In genomic region chr2:118160991-118161390, GRCm38 (mm10) we compare ENCODE assay signal across 14 mouse cellular contexts. TPM values are rescaled to one million over a fixed set of nuclear protein-coding genes. Genes with fewer than 3 reads are reported as not detected.
A peak's percentile ranks its signal among the peaks of the same experiment; 100 is the strongest.
DNase-seq lines count a peak whose midpoint lies in the region; ATAC-seq lines count a peak whose summit lies in the region.
"Had no signal": no experiment of that assay in that cellular context is flagged by ENCODE, and none has a peak within 500 bp of the region (broad histone marks: within the 10 kb centered on the region; RNA-seq: fewer than 3 reads in every experiment).

No protein-coding gene starts in this region.

- H3K9me3 ChIP-seq in hindbrain, embryonic 10.5 days = no peaks in the 10 kb centered on the region
- no peaks in the 10 kb centered on the region for H3K9me3 ChIP-seq in hindbrain, embryonic 16.5 days (ENCODE audit: control insufficient read depth, low read length)
- H3K9me3 ChIP-seq in embryonic facial prominence, embryonic 10.5 days = no peaks in the 10 kb centered on the region
- H3K9me3 ChIP-seq in embryonic facial prominence, embryonic 14.5 days (ENCODE audit: control insufficient read depth, low read length) = no peaks in the 10 kb centered on the region
- no peaks in the 10 kb centered on the region for H3K9me3 ChIP-seq in limb, embryonic 10.5 days (replicated peaks)
- H3K9me3 ChIP-seq: heart, embryonic 15.5 days; hindbrain, embryonic 13.5 days had no signal

- DNase-seq in hindbrain, embryonic 10.5 days (ENCODE audit: low spot score) = no peak
- DNase-seq in embryonic facial prominence, embryonic 10.5 days (ENCODE audit: low spot score) = no peak
- peak; percentile 75 for DNase-seq in embryonic facial prominence, embryonic 14.5 days (ENCODE audit: low spot score)
- DNase-seq in limb, embryonic 10.5 days (ENCODE audit: low spot score) = no peak
- DNase-seq in spleen, postnatal 4 days (ENCODE audit: low spot score in 2 of 2) = no peak
- no peak for DNase-seq in yolk sac, embryonic 10.5 days (ENCODE audit: low spot score)
- DNase-seq: cerebellum, adult 9-11 months; kidney, adult 18-20 months; right cerebral cortex, adult 18-20 months had no signal

- H3K4me2 ChIP-seq in hindbrain, embryonic 16.5 days (ENCODE audit: low read length) = no peak overlapping the region
- H3K4me2 ChIP-seq in embryonic facial prominence, embryonic 14.5 days (ENCODE audit: low read depth, low read length) = no peak overlapping the region
- H3K4me2 ChIP-seq: heart, embryonic 15.5 days; hindbrain, embryonic 13.5 days; liver, embryonic 11.5 days had no signal

- H3K27me3 ChIP-seq in hindbrain, embryonic 10.5 days (ENCODE audit: insufficient read depth, poor library complexity, severe bottlenecking) = no peaks in the 10 kb centered on the region
- H3K27me3 ChIP-seq in hindbrain, embryonic 16.5 days (replicated peaks; ENCODE audit: control insufficient read depth, insufficient read depth, low read length) = no peaks in the 10 kb centered on the region
- no peaks in the 10 kb centered on the region for H3K27me3 ChIP-seq in embryonic facial prominence, embryonic 10.5 days (replicated peaks; ENCODE audit: low read depth, poor library complexity, severe bottlenecking)
- no peaks in the 10 kb centered on the region for H3K27me3 ChIP-seq in embryonic facial prominence, embryonic 14.5 days (replicated peaks; ENCODE audit: control insufficient read depth, insufficient read depth, low read length)
- no peaks in the 10 kb centered on the region for H3K27me3 ChIP-seq in limb, embryonic 10.5 days (ENCODE audit: low read depth, poor library complexity, severe bottlenecking)
- H3K27me3 ChIP-seq: heart, embryonic 15.5 days; hindbrain, embryonic 13.5 days had no signal

- H3K4me3 ChIP-seq in hindbrain, embryonic 10.5 days = no peak overlapping the region
- no peak overlapping the region for H3K4me3 ChIP-seq in hindbrain, embryonic 16.5 days (ENCODE audit: low read length)
- H3K4me3 ChIP-seq in embryonic facial prominence, embryonic 10.5 days = no peak overlapping the region
- no peak overlapping the region for H3K4me3 ChIP-seq in embryonic facial prominence, embryonic 14.5 days (ENCODE audit: low read depth, low read length)
- no peak overlapping the region for H3K4me3 ChIP-seq in limb, embryonic 10.5 days
- H3K4me3 ChIP-seq: erythroblast, embryonic 14.5 days; heart, embryonic 15.5 days; hindbrain, embryonic 13.5 days had no signal

- 68% methylated on average over 2 of the region's 2 CpGs for WGBS in hindbrain, embryonic 10.5 days
- WGBS in hindbrain, embryonic 16.5 days = 52% methylated on average over 2 of the region's 2 CpGs
- 67% methylated on average over 2 of the region's 2 CpGs for WGBS in embryonic facial prominence, embryonic 10.5 days
- 60% methylated on average over 2 of the region's 2 CpGs for WGBS in embryonic facial prominence, embryonic 14.5 days
- WGBS in limb, embryonic 10.5 days = 81% methylated on average over 2 of the region's 2 CpGs

- peaks cover 62% of the 10 kb centered on the region for H3K4me1 ChIP-seq in hindbrain, embryonic 10.5 days (replicated peaks)
- H3K4me1 ChIP-seq in hindbrain, embryonic 16.5 days (ENCODE audit: control insufficient read depth, insufficient read depth, low read depth, low read length) = no peaks in the 10 kb centered on the region
- H3K4me1 ChIP-seq in embryonic facial prominence, embryonic 10.5 days = peaks cover 63% of the 10 kb centered on the region
- peaks cover 35% of the 10 kb centered on the region for H3K4me1 ChIP-seq in embryonic facial prominence, embryonic 14.5 days (ENCODE audit: control insufficient read depth, insufficient read depth, low read length)
- peaks cover 58% of the 10 kb centered on the region for H3K4me1 ChIP-seq in limb, embryonic 10.5 days

- H3K36me3 ChIP-seq in hindbrain, embryonic 10.5 days = no peaks in the 10 kb centered on the region
- H3K36me3 ChIP-seq in hindbrain, embryonic 16.5 days (ENCODE audit: control insufficient read depth, insufficient read depth, low read length) = no peaks in the 10 kb centered on the region
- no peaks in the 10 kb centered on the region for H3K36me3 ChIP-seq in embryonic facial prominence, embryonic 10.5 days (replicated peaks)
- no peaks in the 10 kb centered on the region for H3K36me3 ChIP-seq in embryonic facial prominence, embryonic 14.5 days (ENCODE audit: control insufficient read depth, insufficient read depth, low read length)
- H3K36me3 ChIP-seq in limb, embryonic 10.5 days = no peaks in the 10 kb centered on the region
- H3K36me3 ChIP-seq: heart, embryonic 15.5 days; hindbrain, embryonic 13.5 days had no signal

- H3K9ac ChIP-seq in hindbrain, embryonic 16.5 days (ENCODE audit: low read depth, low read length) = no peak overlapping the region
- H3K9ac ChIP-seq in embryonic facial prominence, embryonic 14.5 days (ENCODE audit: low read depth, low read length) = no peak overlapping the region
- H3K9ac ChIP-seq: heart, embryonic 15.5 days; hindbrain, embryonic 13.5 days had no signal

- no peak for ATAC-seq in hindbrain, embryonic 16.5 days
- ATAC-seq in embryonic facial prominence, embryonic 14.5 days (ENCODE audit: low read depth) = no peak

- peak overlapping the region; percentile 84 for H3K27ac ChIP-seq in hindbrain, embryonic 10.5 days
- no peak overlapping the region for H3K27ac ChIP-seq in hindbrain, embryonic 16.5 days (ENCODE audit: low read depth, low read length)
- H3K27ac ChIP-seq in embryonic facial prominence, embryonic 10.5 days (replicated peaks) = peak overlapping the region; percentile 69
- peak overlapping the region; percentile 67 for H3K27ac ChIP-seq in embryonic facial prominence, embryonic 14.5 days (replicated peaks; ENCODE audit: low read depth, low read length)
- H3K27ac ChIP-seq in limb, embryonic 10.5 days = peak overlapping the region; percentile 50; the same call in 1 of the 2 replicates
- H3K27ac ChIP-seq: heart, embryonic 15.5 days had no signal

RNA-seq across cellular contexts. Expression of gene Thbs1, which starts 49.3 kb away (rescaled TPM):
- 27.3 and 33.8 TPM in 2 replicates for polyA plus RNA-seq in hindbrain, embryonic 10.5 days (2016; fragmentation: Nextera tagmentation; extraction: Ambion mirVana)
- 6.2 and 8.9 TPM in 2 replicates for polyA plus RNA-seq in hindbrain, embryonic 16.5 days (2015; fragmentation: Nextera tagmentation; extraction: Ambion mirVana)
- polyA plus RNA-seq in embryonic facial prominence, embryonic 10.5 days (2016; fragmentation: Nextera tagmentation; extraction: Ambion mirVana) = 31.1 and 35.4 TPM in 2 replicates
- 77.4 and 86.4 TPM in 2 replicates for polyA plus RNA-seq in embryonic facial prominence, embryonic 14.5 days (2014; fragmentation: Nextera tagmentation; extraction: Ambion mirVana)
- polyA plus RNA-seq in limb, embryonic 10.5 days (2016; fragmentation: Nextera tagmentation; extraction: Ambion mirVana) = 13.2 and 22.8 TPM in 2 replicates
